Mouse (Mus musculus): ENCODE data around the gene 4931428L18Rik.
"Not testable (repeated sequence)": the region's sequence is repeated elsewhere in the genome, so short reads cannot be mapped to it uniquely, and the experiment has no call there.

The 4931428L18Rik gene

GRCm38 (mm10) chr1:31051370-31051921 is 171.0 kb downstream of the 4931428L18Rik start:
- DNase-seq = peak; percentile 61

DNA sequence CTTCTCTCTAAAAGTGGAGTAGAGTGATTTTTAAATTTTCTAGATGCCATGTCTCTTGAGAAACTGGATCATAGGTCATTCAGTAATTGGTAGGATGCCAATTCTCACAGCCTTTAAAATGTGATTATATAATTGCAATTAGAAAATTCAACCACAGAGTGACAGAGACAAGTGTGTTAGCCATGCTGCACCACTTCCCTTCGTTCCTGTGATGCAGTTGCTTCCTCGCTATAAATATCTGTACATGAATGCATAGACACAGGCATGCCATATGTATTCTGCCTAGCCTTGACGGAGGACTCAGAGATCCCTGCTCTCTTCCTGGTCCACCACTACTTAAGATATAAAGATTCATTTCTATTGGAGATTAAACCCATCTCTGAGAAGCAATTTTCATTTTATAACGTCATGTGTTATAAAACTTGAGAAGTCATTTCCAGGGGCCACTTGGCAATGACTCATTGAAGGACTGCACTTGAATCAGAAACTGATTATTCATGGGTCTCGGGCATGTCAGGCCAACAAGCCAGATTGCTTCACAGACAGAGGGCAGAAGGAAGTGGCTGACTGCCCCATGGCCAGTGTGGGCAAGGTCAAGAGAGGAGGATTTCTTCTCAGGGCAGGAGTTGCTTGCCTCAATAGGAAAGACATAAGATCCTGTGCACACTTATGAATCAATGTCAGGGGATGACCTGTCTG is 172.4 kb downstream of the 4931428L18Rik start:
- peak; percentile 91 for DNase-seq

- peak; percentile 29 for DNase-seq
These were observed 179.3 kb downstream of the 4931428L18Rik start for GRCm38 (mm10) chr1:31043208-31043607.

DNA sequence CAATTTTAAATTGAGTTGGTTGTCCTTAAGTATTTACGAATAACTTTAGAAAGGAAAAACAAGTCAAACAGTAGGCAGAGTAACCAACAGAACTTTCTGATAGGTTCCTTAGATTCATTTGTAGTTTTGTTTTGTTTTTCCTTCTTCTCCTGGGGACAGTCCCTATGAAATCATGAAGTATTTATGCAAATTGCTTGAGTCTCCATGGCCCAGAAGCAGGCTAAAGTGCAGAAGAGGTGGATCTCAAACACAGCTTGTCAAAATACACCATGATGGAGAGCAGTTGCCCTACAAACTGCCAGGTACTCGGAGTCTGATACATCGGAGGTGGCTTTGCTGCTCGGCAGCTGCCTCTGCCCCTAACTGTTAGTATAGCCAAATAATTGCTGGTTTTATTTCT is 179.7 kb downstream of the 4931428L18Rik start:
- no peak for DNase-seq

DNA sequence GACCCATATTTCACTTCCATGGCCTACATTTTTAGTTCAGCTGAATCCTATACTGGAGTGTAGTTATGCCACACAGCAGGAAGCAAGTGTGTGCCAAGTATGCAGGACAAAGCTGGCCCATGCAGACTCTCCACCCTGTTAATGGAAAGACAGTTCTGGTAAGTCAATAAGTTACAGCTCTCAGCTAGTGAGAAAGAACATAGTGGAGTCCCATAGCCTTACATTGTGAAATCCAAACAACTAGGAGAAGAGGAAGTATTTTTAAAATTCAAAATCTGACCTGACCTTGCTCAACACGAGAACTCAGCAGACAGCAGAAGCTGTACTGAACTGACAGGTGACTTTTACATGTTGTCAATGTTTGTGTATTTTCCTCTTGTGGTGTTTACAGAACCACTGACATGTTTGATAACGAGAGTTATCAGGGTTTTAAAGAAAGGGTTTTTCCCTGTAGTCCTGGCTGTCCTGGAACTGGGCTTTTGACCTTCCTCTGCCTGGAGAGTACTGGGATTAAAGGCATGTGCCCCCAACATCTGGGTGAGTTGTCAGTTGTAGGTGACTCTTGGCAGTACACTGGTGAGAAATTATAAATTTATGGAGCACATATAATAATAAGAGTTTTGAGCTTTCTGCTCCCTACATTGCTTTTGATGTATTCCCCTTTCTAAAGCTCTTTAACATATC is 188.5 kb downstream of the 4931428L18Rik start:
- peak; percentile 24 for DNase-seq

DNA sequence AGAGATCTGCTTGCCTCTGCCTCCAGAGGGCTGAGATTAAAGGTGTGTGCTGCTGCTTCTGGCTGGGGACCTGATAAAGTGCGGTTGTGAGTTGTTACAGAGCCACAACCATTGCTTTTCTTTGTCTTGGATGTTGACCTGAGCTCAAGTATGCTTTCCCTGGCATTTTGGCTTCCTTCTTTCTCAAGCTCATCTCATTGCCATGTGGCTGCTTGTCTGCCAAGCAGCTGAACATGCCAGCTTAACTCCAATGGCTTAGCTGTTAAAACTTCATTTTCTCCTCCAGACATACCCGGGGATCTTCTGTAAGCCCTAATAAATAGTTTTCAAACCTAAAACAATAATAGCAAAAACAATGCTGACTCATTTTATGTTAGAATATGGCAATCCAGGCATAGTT is 190.1 kb downstream of the 4931428L18Rik start:
- peak; percentile 71 for DNase-seq

- DNase-seq = peak; percentile 46
These were observed 199.3 kb downstream of the 4931428L18Rik start for GRCm38 (mm10) chr1:31023173-31023572.

DNA sequence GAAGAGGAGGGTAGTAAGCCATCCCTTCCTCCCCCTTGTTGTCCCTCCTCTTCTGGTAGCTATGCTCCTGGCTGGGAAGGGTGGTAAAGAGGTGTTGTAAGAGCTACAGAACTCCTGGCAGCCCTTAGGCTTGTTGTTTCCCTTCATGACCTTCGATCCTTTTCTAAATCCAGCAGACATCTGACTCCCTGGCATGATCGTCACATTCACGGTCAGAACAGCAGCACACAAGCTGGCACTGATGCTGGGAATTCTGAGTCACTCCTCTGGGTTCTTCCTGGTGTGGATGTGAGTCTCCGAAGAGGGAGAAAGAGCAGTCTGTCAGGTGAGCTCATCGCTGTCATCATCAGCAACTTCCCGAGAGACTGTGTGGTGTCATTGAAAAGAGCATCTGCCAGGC is 203.2 kb downstream of the 4931428L18Rik start:
- DNase-seq = peak; percentile 98

DNA sequence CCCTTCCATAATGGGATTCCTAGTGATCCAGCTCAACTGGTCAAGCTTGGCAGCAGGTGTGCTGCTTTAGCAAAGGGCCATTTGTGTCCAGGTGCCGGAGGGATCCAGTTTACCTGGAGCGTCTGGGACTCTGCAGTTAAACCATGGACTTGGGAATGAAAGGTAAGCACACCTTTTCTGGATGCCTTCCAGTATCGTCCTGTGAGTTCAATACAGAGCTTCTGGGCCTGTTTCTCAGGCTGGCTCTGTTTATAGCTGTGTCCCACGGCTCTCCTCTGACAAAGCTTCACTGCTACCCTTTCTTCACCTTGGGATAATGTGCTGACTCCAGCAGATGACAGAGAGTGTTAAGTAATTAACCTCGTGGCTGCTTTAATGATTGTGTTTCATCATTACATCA is 205.1 kb downstream of the 4931428L18Rik start:
- peak; percentile 71 for DNase-seq

DNA sequence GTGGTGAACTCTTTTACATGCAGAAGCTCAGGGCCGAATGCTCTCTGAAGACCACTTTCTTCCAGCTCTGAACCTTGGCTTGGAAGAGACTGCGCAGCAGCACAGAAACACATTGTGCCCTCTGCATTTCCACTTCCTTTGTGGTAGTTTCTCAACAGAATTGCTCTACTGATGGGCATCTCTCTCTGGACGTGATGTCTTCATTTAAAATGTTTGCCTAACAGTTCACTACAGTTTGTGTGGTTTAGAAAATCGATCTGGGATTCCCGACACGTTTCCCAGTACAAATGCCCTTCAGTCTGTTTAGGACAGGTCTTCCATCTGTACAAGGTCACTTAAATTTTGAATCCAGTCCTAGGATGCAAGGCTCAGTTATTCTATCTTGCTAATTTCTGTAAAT is 206.4 kb downstream of the 4931428L18Rik start:
- DNase-seq = peak; percentile 30

DNA sequence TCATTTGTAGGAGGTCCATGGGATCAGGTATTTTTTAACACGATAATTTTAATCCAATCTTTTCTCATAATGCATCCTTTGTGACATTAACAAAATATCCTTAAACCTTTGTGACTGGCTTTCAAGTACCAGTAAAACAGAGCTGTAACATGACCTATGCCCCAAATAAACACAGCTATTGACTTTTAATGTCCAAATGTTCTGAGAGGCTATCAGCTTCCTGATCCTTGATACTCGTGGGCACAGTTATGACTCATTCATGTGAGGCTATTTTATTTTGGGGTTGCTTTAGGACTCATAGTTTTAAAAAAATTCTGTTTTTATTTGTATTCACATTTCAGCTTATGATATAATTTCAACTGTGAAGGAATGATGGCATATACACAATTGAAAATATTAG is 207.2 kb downstream of the 4931428L18Rik start:
- no peak for DNase-seq

DNA sequence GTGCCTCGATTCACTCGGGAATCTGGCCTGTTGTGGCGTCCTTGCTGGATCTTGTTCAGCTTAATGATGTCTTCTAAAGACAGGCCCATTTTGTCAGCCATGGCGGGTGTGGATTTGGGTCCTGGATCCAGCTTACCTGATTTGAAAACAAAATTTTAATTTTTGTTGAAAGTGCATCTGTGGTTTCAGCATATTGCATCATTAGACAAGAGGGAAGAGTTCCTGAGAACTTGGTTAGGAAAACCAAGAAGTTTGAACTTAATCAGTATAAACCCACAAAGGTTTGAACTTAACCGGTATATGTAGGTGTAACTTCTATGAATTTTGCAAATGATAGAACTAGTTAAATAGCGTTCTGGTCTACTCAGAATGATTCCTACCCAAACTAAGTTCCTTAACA is 244.6 kb downstream of the 4931428L18Rik start, which contains the start of gene AC153137.1:
Gene AC153137.1, minus strand, starts transcription at position 101 of the 400 bp plus-strand sequence.
- not testable (repeated sequence) for DNase-seq

- not testable (repeated sequence) for DNase-seq
These were observed 245.2 kb downstream of the 4931428L18Rik start for GRCm38 (mm10) chr1:30977239-30977638.

DNA sequence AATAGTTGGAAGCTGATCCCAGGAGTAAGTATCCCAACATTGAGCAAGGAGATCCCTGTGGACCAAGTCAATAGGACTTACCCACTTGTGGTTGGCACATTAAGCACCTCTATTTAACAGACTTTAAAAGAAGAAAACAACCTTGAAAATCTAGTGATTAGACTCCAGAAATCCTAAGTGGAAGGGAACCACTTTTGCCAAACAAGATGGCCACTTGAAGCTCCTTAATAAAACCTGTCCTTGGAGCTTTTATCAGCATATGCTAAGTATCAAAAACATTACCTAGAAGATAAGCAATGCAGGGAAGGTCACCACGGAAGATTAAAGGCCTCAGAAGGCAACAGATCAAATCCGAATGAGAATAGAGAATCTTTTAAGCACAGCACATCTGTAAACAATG is 270.7 kb downstream of the 4931428L18Rik start:
- DNase-seq = no peak

GRCm38 (mm10) chr1:30950456-30950835 is 272.0 kb downstream of the 4931428L18Rik start:
- no peak for DNase-seq

GRCm38 (mm10) chr1:30949710-30950455 is 272.6 kb downstream of the 4931428L18Rik start:
- DNase-seq = peak; percentile 100

DNA sequence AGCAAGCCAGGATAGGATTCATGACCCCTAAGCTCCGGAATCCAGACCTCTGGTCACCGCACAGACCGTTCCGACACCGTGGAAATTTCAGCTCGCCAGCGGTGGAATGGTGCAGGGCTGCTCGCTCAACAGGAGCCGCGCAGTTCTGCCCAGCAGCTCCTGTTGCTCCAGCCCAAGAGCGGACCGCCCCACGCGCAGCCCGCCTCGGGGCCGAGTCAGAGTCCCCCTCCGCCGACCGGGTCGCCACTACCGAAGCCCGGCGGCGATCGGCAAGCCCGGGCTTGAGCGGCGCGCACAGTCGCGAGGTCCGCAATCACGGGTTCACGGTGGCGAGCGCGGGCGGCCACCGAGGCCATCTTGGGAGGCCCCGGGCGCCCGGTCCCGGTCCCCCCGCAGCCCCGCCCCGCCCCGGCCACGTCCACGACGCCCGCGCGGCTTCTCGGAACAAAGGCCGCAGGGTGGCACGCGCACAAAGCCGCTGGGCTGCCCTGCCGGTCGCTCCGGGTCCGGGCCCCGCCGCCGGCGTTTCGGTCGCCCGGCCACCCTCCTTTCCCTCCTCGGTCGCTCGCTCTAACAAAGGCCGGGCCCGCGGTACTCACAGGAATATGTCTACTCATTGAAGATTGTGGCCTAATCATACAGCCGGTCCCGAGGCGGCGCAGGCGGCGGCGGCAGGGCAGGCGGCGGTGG is 273.4 kb downstream of the 4931428L18Rik start:
- DNase-seq = no peak

DNA sequence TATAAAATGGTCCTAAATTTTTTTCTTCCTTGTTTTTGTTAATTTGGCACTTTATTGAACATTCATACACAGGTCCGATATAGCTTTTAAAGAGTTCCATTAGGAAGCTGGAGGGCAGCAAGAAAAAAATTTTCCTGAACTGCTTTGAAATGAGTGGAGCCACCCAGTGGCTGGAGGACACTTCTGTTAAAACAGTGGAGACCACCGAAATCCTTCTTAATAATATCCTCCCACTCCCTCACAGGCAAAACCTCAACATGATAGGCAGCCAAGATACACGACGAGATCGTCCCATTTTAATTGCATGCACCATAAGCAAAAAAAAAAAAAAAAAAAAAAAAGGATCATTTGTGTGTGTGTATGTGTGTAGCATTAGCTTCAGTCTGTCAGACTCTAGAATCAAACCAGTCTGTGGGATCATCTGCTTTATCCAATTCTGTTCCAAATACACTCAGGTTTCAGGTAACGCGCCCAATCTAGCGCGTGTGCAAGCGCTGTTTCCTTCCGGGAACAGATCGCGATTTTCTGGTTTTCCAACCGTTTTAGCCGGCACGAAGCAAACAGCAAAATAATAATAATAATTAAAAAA is 274.0 kb downstream of the 4931428L18Rik start:
- DNase-seq = no peak
